20 mouse cellular contexts compared by ENCODE assay signal in the genomic region with DNA sequence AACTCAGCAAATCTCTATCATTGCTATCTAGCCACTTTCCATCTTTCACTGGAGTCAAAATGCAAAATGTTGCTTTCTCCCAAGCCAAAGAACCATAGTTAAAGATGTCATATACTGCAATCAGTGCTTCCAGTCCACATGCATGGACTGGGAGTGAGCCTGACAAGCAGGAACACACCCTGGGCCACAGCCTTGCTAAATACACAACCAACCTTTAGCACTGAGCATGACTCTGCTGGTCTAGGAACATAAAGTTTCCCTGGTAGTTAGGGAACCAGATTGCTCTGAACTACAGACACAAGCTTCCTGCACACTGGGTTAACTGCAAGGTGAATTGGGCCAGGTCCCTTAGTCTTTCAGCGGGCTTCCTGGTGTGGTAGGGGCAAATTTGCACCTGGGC.
A peak's percentile ranks its signal among the peaks of the same experiment; 100 is the strongest.
DNase-seq lines count a peak whose midpoint lies in the region; ATAC-seq and TF ChIP-seq lines count a peak whose summit lies in the region.
"Had no signal": no experiment of that assay in that cellular context is flagged by ENCODE, and none has a peak within 500 bp of the region (broad histone marks: within the 10 kb centered on the region; RNA-seq: fewer than 3 reads in every experiment).

No protein-coding gene starts in this region.

- peaks cover 43% of the 10 kb centered on the region for H3K36me3 ChIP-seq in lung, postnatal 0 days (ENCODE audit: insufficient read depth, low read length)
- peaks cover 18% of the 10 kb centered on the region for H3K36me3 ChIP-seq in intestine, embryonic 16.5 days (ENCODE audit: control insufficient read depth, insufficient read depth, low read length)
- peaks cover 24% of the 10 kb centered on the region for H3K36me3 ChIP-seq in stomach, embryonic 16.5 days (ENCODE audit: control insufficient read depth, insufficient read depth, low read length)

- TF ChIP-seq CTCF in gastrocnemius, adult 2 months (IDR thresholded peaks at IDR 0.05) = no peak
- TF ChIP-seq CTCF in lung, postnatal 0 days (IDR thresholded peaks at IDR 0.05) = no peak

- peak; percentile 43 for ATAC-seq in lung, postnatal 0 days
- peak; percentile 77; the same call in 1 of the 2 replicates for ATAC-seq in intestine, embryonic 16.5 days
- peak; percentile 90; the same call in 1 of the 2 replicates for ATAC-seq in stomach, embryonic 16.5 days (ENCODE audit: insufficient read depth, low FRiP score)
- ATAC-seq: activated CD4-positive, CD25-positive, alpha-beta regulatory T cell, adult 4 months; forebrain, embryonic 16.5 days had no signal

- peak overlapping the region; percentile 58 for H3K27ac ChIP-seq in gastrocnemius, adult 2 months
- peak overlapping the region; percentile 2; the same call in 1 of the 2 replicates for H3K27ac ChIP-seq in lung, postnatal 0 days (ENCODE audit: low read length)
- H3K27ac ChIP-seq in intestine, embryonic 16.5 days (ENCODE audit: low read length) = no peak overlapping the region
- peak overlapping the region; percentile 77 for H3K27ac ChIP-seq in stomach, embryonic 16.5 days (ENCODE audit: low read length)
- H3K27ac ChIP-seq: embryonic facial prominence, embryonic 13.5 days; heart, embryonic 13.5 days; hindbrain, embryonic 14.5 days; limb, embryonic 12.5 days; neural tube, embryonic 15.5 days had no signal

- H3K4me1 ChIP-seq in lung, postnatal 0 days (ENCODE audit: insufficient read depth, low read depth, low read length) = no peaks in the 10 kb centered on the region; the same call in 1 of the 2 replicates
- 0 out of 2 replicates have a peak, but pooled peaks cover 2% of the 10 kb centered on the region for H3K4me1 ChIP-seq in intestine, embryonic 16.5 days (ENCODE audit: control insufficient read depth, insufficient read depth, low read length)
- H3K4me1 ChIP-seq in stomach, embryonic 16.5 days (ENCODE audit: control insufficient read depth, insufficient read depth, low read length) = peaks cover 17% of the 10 kb centered on the region
- H3K4me1 ChIP-seq: embryonic facial prominence, embryonic 13.5 days; limb, embryonic 12.5 days; neural tube, embryonic 15.5 days had no signal

- no peak overlapping the region for H3K9ac ChIP-seq in lung, postnatal 0 days (replicated peaks; ENCODE audit: low read depth)
- no peak overlapping the region for H3K9ac ChIP-seq in intestine, embryonic 16.5 days (ENCODE audit: low read depth, low read length)
- H3K9ac ChIP-seq in stomach, embryonic 16.5 days (ENCODE audit: low read length) = no peak overlapping the region
- H3K9ac ChIP-seq: embryonic facial prominence, embryonic 13.5 days; heart, embryonic 13.5 days; hindbrain, embryonic 14.5 days; limb, embryonic 12.5 days; neural tube, embryonic 15.5 days had no signal

- H3K4me3 ChIP-seq in gastrocnemius, adult 2 months = no peak overlapping the region
- H3K4me3 ChIP-seq in lung, postnatal 0 days (ENCODE audit: low read depth, low read length) = no peak overlapping the region
- H3K4me3 ChIP-seq in intestine, embryonic 16.5 days (ENCODE audit: low read length) = no peak overlapping the region
- no peak overlapping the region for H3K4me3 ChIP-seq in stomach, embryonic 16.5 days (replicated peaks; ENCODE audit: low read length)
- H3K4me3 ChIP-seq: embryonic facial prominence, embryonic 13.5 days; erythroblast, embryonic 14.5 days; heart, embryonic 13.5 days; limb, embryonic 12.5 days; neural tube, embryonic 15.5 days had no signal

- DNase-seq in gastrocnemius, adult 2 months = no peak
- DNase-seq in gastrocnemius, adult 18-20 months (ENCODE audit: low spot score) = no peak
- no peak for DNase-seq in lung, postnatal 0 days (ENCODE audit: low spot score)
- DNase-seq in lung, postnatal 36 days = no peak
- DNase-seq in left cerebral cortex, adult 11 months (ENCODE audit: low spot score) = no peak
- DNase-seq in cerebellum, postnatal 14 days = no peak
- DNase-seq: retina, postnatal 1 day; thymus, postnatal 14 days had no signal

- H3K9me3 ChIP-seq in lung, postnatal 0 days (ENCODE audit: low read length) = no peaks in the 10 kb centered on the region
- no peaks in the 10 kb centered on the region for H3K9me3 ChIP-seq in intestine, embryonic 16.5 days (ENCODE audit: control insufficient read depth, low read length)
- H3K9me3 ChIP-seq in stomach, embryonic 16.5 days (replicated peaks; ENCODE audit: control insufficient read depth, low read length) = no peaks in the 10 kb centered on the region
- H3K9me3 ChIP-seq: embryonic facial prominence, embryonic 13.5 days; heart, embryonic 13.5 days; limb, embryonic 12.5 days; neural tube, embryonic 15.5 days had no signal

- 95% methylated on average over 1 of the region's 1 CpGs for WGBS in lung, postnatal 0 days
- WGBS in intestine, embryonic 16.5 days = 82% methylated on average over 1 of the region's 1 CpGs
- WGBS in stomach, embryonic 16.5 days = 76% methylated on average over 1 of the region's 1 CpGs

- intact Hi-C loops in gastrocnemius, adult 2 months (cut with DNase I) = no loop called here

- no peak overlapping the region for H3K4me2 ChIP-seq in lung, postnatal 0 days (replicated peaks; ENCODE audit: low read depth, low read length)
- no peak overlapping the region for H3K4me2 ChIP-seq in intestine, embryonic 16.5 days (ENCODE audit: low read depth, low read length)
- H3K4me2 ChIP-seq in stomach, embryonic 16.5 days (ENCODE audit: low read depth, low read length) = 0 out of 2 replicates have a peak overlapping the region, but pooled peaks have one; percentile 9
- H3K4me2 ChIP-seq: embryonic facial prominence, embryonic 13.5 days; heart, embryonic 13.5 days; hindbrain, embryonic 14.5 days; limb, embryonic 12.5 days; liver, embryonic 11.5 days; neural tube, embryonic 15.5 days had no signal

- H3K27me3 ChIP-seq in lung, postnatal 0 days (replicated peaks; ENCODE audit: insufficient read depth, low read length) = no peaks in the 10 kb centered on the region
- no peaks in the 10 kb centered on the region for H3K27me3 ChIP-seq in intestine, embryonic 16.5 days (replicated peaks; ENCODE audit: control insufficient read depth, insufficient read depth, low read length)
- H3K27me3 ChIP-seq in stomach, embryonic 16.5 days (ENCODE audit: control insufficient read depth, insufficient read depth, low read length) = no peaks in the 10 kb centered on the region
- H3K27me3 ChIP-seq: CH12.LX; embryonic facial prominence, embryonic 13.5 days; heart, embryonic 13.5 days; limb, embryonic 12.5 days; neural tube, embryonic 15.5 days had no signal

- no peak for TF ChIP-seq EP300 in lung, postnatal 0 days (IDR thresholded peaks at IDR 0.05)
